Mouse (Mus musculus): ENCODE results near the gene Olfr1324.
"Not testable (repeated sequence)": the region's sequence is repeated elsewhere in the genome, so short reads cannot be mapped to it uniquely, and the experiment has no call there.

Olfr1324 gene

GRCm38 (mm10) chrX:50428398-50428797 is at the start of gene Olfr1324:
Gene Olfr1324 (minus strand): TSS chrX:50428498.
- DNase-seq, result no peak

GRCm38 (mm10) chrX:50470341-50470740 is 42.0 kb upstream of the Olfr1324 start:
- DNase-seq, result not testable (repeated sequence)

DNA sequence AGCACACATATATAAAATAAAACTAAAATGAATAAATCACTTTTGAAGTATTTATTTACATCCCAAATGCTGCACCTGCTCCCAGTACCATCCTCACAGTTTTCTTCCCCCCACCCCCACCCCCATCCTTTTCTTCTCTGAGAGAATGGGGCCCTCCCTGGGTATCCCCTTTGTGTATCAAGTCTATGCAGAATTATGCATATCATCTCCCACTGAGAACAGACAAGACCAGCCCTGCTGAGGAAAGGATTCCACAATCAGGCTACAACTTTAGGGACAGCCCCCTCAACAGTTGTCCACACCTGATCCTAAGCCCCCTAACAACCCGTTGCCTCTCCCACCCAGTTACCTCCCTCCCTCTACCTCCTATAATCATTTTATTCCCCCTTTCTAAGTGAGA is 27.8 kb upstream of the Olfr1324 start:
- no peak for DNase-seq

DNA sequence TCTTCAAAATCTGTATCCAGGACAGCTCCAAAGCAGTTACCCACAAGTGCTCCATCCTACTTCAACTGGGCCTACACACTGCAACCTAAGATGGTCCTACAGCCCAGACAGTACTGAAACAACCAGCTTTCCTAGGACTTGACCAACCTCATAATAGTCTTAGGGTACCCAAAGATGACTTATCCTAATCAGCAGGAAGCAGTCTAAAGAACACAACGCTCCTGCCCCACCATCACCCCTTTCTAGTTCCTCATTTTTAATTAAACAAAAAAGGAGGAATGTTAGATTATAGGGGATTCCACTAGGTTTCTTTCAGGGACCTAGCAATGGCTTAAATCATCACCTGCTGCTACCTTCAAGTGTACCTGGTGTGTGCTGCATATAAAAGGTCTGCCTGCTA is 15.1 kb upstream of the Olfr1324 start:
- no peak for DNase-seq

DNA sequence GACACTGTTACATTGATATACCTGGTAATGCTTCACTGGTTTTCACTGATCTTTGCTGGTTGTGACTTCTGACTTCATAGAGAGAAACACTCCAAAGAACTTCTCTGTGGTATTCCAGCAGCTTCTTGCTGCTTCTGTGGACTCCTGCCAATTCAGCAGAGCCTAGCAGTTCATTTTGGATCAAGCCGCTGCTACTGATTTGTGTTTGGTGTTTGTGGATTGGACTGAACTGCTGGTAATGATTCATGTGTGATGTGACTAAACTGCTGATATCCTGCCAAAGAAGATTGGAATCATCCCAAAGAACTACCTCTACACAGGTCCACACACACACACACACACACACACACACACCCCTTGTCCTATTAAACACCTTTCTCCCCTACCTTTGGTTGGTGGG is 14.4 kb upstream of the Olfr1324 start:
- DNase-seq, result no peak

DNA sequence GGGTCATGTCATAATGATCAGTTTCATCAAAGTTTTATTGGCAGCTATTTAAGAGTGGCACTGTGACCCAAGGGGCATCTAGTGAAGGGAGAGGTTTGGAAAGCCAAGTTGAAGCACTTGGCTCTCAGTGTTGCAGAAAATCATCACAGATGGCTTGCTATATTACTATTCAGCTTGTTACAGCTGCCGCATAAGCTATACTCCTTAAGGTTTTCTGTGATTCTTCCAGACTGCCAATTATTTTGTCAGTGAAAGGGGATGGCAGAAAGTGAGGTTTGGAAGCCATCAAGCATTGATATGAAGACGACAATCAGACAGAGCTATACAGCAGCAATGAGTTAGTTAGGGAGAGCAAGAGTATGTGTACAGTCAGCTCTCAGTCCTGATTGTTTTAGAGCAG is 4.2 kb upstream of the Olfr1324 start:
- DNase-seq, result no peak

DNA sequence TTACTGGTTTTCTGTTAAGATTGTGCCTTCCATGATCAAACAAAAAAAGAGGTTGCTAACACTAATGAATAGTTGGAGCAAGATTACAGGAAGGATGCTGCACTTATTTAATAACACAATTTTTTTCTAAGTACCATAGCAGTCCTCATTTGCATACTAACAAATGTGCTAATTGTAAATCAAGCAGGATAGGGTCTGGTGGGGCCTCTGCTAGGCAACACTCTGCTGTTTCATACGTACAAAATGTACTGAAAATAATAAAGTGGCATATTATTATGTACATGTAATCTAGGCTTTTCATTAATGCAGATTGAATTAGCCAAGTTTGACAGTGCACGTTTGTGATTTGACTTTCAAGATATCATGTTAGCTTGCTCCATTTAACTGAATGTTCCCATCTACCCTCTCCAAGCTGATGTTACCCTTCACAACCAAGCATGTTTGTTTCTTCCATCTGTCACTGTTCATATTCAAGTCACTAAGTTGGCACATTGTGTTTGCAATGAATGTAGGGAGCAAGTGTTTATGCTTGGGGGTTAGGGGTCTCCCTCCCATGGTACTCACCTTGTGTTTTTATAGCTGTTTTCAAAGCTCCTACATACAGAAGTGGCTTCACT is 478 bp downstream of the Olfr1324 start:
- no peak for DNase-seq

- no peak for DNase-seq
Observed at GRCm38 (mm10) chrX:50425899-50426436, 2.3 kb downstream of the Olfr1324 start.

DNA sequence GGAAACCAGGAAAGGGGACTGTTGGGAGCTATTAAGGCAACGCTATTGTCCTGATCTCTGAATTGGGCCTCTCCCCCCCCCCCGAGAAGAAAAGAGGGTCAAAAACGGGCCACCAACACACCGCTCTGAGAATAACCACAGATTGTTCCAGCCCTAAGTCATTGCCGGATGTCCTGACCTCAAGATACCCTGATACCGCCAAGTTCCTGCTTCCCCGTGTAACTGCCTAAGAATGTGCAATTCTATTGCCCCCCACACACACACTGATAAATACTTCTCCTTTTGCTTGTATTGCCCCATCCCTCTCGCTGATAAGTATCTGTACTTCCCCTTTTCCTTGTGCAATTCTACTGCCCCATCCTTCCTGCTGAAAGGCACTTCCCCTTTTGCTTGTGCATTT is 17.9 kb downstream of the Olfr1324 start:
- not testable (repeated sequence) for DNase-seq

DNA sequence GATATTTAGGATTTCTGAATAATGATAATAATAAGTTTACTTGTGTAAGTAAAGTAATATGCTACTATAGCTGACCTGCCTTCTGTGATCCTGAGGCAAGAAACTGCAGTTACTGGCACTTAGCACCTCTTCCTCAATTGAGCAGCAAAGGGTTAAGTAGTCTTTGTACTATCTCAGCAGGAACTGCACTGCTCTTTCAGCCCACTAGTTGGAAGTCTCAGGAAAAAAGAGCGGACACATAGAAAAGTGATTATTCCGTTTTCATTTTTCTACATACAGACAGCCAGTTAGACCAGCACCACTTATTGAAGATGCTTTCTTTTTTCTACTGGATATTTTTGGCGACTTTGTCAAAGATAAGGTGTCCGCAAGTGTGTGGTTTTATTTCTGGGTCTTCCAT is 37.7 kb downstream of the Olfr1324 start:
- DNase-seq, result not testable (repeated sequence)

DNA sequence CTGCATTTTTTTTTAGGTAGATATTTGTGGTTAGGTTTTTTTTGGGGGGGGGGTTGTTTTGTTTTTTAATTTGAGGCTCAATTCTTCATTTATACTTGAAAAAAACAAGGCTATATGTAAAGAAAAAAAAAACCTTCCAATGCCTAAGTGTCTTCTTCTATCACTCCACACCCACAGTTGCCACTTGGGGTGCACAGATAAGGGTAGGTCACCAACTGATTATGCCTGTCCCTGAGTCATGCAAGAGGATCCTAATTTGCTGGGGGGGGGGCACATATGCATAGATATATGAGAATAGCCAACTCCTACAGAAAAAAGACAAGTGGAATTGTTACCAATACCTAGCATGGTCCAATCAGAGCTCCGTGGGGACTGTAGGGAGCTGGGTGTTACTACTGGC is 53.3 kb downstream of the Olfr1324 start:
- no peak for DNase-seq

Measured in lung, postnatal 14 days (tissue).